Mouse (Mus musculus) T-helper 2 cell (primary cell): ENCODE results near the gene Grk5.
"Not testable (repeated sequence)": the region's sequence is repeated elsewhere in the genome, so short reads cannot be mapped to it uniquely, and the experiment has no call there.

Source experiments
- in situ Hi-C: fragments of 300-600 bp; cut with MboI, MseI; formaldehyde crosslinking; loops from one replicate; pipeline ENCODE4 v1.15.1; 2025; ENCODE audit warnings: high pct_unique_total_duplicates

Grk5 gene

GRCm38 (mm10) chr19:60910304-60910703 is 20.8 kb downstream of the Grk5 start:
- in situ Hi-C loops: no loop called here

DNA sequence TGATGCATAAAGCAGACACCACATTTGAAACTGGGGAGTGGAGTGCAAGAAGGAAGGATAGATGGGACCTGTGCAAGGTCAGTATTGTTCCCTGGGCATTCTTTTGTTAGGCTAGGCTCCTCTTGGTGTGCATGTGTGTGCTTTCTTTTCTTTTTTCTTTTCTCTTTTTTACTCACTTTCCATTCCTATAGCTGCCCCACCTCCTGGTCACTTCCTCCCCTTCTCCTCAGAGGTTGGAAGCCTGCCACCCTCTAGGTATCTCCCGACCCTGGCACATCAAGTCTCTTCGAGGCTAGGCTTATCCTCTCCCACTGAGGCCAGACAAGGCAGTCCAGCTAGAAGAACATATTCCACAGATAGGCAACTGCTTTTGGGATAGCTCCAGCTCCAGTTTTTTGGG is 22.1 kb downstream of the Grk5 start:
- in situ Hi-C loops: no loop called here

- in situ Hi-C loops: no loop called here
These were observed 25.7 kb downstream of the Grk5 start for GRCm38 (mm10) chr19:60915236-60915635.

- in situ Hi-C loops: no loop called here
These were observed 26.3 kb downstream of the Grk5 start for GRCm38 (mm10) chr19:60915862-60916261.

DNA sequence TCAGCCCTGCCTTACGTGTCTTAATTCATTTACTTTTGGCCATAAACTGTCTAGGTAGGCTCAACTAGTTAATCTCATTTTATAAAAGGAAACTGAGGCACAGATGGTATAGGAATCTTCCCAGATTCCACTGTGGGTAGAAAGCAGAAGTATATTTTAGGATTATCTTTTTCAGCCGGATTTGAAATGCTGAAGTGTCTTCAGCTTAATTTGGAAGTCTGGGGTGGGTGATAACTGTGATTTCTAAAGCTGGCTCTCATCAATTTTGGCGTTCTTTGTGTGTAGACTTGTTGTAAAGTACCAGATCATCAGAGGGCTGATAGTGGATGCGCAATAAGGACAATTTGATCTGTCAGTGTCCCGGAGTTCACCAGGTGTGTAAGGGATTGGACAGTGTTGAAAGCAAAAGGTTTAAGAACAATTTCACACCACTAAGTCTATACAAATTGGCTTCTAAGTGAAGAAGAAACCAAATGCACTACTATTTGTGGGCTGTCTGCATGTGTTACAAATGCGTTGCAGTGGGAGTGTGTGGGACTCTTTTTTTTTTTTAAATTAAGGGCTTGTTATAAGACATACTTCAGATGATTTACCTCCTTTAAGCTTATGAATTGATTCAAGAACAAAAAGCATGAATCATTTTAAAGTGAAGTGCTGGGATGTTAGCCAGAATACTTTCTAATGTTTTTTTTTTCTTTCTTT is 27.5 kb downstream of the Grk5 start:
- in situ Hi-C loops: no loop called here

DNA sequence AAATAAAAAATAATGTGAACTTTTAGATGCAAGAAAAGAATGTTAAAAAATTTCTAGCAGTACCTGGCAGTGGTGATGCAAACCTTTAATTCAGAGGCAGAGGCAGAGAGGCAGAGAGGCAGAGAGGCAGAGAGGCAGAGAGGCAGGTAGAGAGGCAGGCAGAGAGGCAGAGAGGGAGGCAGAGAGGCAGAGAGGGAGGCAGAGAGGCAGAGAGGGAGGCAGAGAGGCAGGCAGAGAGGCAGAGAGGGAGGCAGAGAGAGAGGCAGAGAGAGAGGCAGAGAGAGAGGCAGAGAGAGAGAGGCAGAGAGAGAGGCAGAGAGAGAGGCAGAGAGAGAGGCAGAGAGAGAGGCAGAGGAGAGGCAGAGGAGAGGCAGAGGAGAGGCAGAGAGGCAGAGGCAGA is 35.0 kb downstream of the Grk5 start:
- in situ Hi-C loops: not testable (repeated sequence)

- in situ Hi-C loops: loop anchor here (5.0 kb wide), 1 partner anchor 33 kb away; no protein-coding TSS in a partner anchor
These were observed 45.5 kb downstream of the Grk5 start for GRCm38 (mm10) chr19:60935001-60935400.

DNA sequence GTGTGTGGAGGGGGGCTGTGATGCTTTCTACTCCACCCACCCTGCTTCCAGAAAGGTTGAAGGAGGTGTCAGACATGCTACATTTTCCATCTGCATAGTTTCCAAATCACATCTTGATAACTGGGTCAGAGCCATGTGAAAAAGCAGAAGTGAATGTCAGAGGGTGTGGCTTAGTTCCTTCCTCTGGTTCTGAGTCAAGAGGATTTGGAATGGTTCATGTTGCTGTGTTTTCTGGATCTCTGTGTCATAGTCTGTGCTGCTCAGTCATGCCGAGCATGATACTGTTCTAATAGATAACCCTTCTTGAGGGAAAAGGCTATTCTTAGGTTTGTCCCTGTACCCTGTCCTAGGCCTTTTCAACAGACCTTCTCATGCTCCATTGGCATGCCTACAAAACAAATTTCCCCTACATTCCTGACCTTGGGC is 50.4 kb downstream of the Grk5 start:
- in situ Hi-C loops: loop anchor here (5.0 kb wide), 1 partner anchor 38 kb away; no protein-coding TSS in a partner anchor

GRCm38 (mm10) chr19:60940866-60941265 is 51.3 kb downstream of the Grk5 start:
- in situ Hi-C loops: no loop called here

DNA sequence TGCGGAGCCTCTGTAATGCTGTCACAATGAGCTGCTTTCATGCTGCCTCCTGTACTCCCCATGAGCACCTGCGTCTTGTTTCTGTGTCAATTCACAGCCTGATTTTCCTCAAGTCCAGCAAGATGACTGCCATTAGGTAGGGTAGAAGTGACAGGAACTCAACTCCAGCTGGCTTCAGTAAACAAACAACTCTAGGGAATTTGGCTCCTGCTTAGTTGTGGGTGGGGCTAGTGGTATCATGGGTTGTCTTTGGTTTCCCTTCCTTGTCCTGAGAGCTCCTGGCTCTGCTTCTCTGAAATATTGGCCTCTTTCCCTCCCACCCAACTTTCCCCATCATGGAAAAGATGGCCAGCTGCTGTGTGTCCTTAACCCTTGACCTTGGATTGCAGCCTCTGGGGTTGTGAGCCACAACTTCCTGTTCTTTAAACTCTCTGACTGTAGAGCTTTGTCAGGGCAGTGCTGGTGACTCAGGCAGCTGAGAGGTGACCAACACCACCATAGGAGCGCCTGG is 56.3 kb downstream of the Grk5 start:
- in situ Hi-C loops: no loop called here

- in situ Hi-C loops: no loop called here
These were observed 57.1 kb downstream of the Grk5 start for GRCm38 (mm10) chr19:60946656-60947055.

DNA sequence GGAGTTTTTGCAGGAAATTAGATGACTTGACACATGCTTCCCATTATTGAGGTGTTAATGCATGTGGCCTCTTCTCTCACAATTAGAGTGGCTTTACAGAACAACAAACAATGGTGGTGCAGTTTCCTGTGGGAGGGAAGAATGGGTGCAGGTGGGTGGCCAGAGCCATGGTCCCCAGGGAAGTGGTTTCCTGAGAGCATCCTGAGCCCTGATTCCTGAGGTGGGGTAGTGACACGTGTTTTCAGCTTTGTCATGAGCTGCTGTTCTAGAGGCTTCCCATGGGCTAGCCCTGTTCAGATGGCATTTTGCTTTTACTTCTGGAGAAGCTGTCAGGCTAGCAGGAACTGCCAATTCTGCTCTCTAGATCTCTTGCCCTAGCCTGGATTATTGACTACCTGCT is 59.4 kb downstream of the Grk5 start:
- in situ Hi-C loops: no loop called here

- in situ Hi-C loops: no loop called here
These were observed 60.7 kb downstream of the Grk5 start for GRCm38 (mm10) chr19:60950056-60950869.

DNA sequence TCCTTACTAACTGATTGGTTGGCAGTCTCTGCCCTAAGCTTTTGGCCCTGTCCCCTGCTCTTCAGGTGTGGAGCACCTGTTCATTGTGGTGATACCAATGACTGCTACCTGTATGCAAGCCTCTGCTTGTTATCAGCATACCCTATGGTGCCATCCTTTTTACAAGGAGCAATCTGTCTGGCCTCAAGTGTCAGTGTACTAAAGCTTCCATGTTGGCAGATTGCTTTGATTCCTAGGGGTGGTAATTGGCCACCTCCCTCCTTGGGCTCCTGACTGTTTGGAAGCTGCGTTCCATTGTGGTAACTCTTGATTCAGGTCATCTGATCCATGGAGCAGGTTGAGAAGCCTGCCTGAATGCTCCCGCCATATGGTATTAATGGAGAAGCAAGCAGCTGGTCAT is 65.6 kb downstream of the Grk5 start:
- in situ Hi-C loops: no loop called here

- in situ Hi-C loops: no loop called here
These were observed 66.2 kb downstream of the Grk5 start for GRCm38 (mm10) chr19:60955712-60956111.

GRCm38 (mm10) chr19:60956198-60956750 is 66.7 kb downstream of the Grk5 start:
- in situ Hi-C loops: no loop called here

DNA sequence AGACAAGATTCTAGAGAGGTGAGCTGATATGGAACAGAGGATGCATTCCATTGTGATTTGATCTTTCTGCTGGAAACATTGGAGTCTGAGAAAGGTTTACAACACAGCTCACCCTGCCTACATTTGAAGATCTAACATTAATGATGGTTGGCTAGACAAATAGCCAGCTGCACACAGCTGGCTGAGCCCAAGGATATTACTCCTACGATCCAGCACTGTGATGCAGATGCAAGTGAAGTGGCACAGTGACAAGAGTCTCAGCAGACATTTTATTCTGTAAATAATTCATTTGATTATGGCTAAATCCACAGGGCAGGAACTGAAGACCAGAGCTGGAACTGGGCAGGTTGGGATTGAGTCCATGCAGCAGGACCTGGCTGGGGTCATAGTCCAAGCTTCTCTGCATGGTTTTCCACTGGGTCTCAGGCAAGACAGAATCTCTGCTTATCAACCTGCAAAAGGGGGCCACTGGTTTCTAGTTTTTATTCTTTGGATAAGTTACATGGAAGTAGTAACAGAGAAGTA is 70.2 kb downstream of the Grk5 start:
- in situ Hi-C loops: no loop called here

DNA sequence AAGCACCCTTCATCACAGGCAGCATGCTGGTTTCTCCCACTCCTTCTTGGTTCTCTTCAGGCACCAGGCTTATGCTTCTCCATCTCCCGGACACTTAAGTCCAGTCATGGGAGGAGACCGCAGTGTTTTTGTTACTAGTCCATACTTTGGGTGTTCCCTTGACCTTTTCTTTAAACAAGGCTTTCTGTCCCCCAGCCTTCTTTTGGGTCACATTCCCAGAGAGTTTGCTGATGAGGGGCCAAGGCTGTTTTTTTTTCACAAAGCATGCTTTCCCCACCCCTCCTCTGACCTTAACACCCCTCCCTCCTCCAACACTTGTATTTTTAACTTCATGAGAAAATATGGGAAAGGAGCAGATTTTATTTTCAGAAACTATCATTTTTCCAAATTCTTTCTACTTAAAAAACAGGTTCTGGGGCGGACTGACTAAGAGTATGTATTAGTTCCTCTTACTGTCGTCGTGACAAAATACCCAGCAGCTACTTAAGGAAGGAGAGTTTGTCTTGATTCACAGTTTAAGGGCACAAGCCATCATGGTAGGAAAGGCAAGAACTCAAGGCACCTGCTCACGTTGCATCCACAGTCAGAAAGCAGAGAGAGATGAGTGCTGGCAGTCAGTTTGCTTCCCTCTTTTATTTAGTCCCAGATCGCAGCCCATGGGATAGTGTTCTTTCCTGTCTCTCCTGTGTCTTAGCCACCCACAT is 73.0 kb downstream of the Grk5 start:
- in situ Hi-C loops: no loop called here

DNA sequence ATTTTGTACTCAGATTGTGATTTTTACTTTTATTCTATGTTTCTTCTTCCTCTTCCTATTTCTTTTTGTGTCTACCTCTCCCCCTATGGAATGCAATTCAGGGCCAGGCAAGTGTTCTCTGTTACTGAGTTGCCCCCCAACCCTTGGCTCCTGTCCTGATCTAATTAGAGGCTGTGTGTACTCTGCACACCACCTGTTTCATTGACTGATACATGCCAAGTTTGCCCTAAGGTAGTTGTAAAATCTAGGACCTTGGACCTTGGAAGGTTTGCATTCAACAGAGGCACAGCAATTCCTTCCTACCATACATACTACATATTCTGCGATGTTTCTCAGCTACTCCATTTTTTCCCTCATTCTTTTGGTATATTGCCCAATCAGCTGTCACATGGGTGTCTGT is 78.4 kb downstream of the Grk5 start:
- in situ Hi-C loops: no loop called here

DNA sequence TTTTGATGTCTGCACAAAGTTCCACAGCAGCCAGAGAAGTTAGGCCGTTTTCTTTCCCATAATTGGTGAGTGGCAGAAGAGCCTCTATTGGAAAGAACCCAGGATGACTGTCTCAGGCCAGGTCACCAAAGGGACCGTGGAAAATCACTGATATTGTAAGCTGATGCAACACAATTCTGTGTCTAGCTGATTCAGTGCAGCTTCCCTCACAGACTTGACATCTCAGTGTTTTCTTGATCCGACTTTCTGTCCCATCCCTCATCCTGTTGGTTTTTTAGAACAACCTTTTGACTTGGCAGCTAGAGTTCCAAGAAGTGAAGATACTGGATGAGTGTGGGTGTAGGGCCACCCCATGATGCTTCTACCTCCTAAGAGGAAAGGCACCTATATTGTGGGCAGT is 80.9 kb downstream of the Grk5 start:
- in situ Hi-C loops: no loop called here

DNA sequence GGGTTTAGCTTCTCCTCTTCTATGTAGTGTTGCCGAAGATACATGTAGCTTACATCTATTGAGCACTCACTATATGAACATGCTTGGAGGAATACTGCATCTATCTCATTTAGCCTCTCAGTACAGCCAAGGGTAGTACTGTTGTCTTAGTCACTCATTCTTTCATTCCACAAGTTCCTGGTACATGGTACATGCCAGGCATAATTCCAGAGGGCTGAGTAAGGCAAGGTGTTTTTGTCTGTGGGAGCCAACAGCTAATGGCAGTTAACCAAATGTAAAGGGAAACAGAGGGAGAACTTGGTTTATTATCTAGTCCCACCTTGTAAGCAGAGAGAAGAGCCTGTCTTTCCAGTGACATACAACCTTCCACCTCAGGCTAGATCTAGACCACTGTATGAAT is 82.0 kb downstream of the Grk5 start:
- in situ Hi-C loops: no loop called here
